Mouse (Mus musculus) bone marrow, adult 2 months (tissue): ENCODE results near the gene Dennd2c.

Experiments used
- CTCF ChIP-seq: fragments of 200-500 bp; IDR thresholded peaks from 2 replicates; pipeline ENCODE4 v1.5.1; 2011; ENCODE audit warnings: low read length, control low read depth; ENCODE audit not compliant: control insufficient read depth, insufficient read depth
- POLR2A ChIP-seq: fragments of 200-500 bp; IDR thresholded peaks from 2 replicates; pipeline ENCODE4 v1.6.1; 2011; ENCODE audit warnings: low read depth, mild to moderate bottlenecking, control low read depth, low read length, borderline replicate concordance; ENCODE audit not compliant: control insufficient read depth

GRCm38 (mm10) chr3:103146330-103147166 lies 44.1 kb downstream of the Dennd2c start:
- TF ChIP-seq CTCF: no peak
- no peak for TF ChIP-seq POLR2A
